Mouse (Mus musculus) ES-E14 (cell line): ENCODE measurements around the gene Mycl. TPM values are rescaled to one million over a fixed set of nuclear protein-coding genes. Genes with fewer than 3 reads are reported as not detected.

Experiments used
- DNase-seq: peaks from one replicate; pipeline ENCODE4 v3.0.0-alpha.2; 2013; ENCODE audit warnings: low read depth, low spot score
- H3K27ac ChIP-seq: 2 replicates; pipeline ENCODE4 v1.5.1; 2012; ENCODE audit warnings: low read depth, mild to moderate bottlenecking, low read length, moderate library complexity, mixed read lengths; ENCODE audit not compliant: poor library complexity, insufficient read depth, severe bottlenecking
- H3K36me3 ChIP-seq: 2 replicates; pipeline ENCODE4 v1.6.1; 2012; ENCODE audit warnings: mild to moderate bottlenecking, low read length, moderate library complexity, mixed read lengths; ENCODE audit not compliant: control insufficient read depth, poor library complexity, insufficient read depth, severe bottlenecking
- H3K4me1 ChIP-seq, 2 experiments: fragments of 150-350 bp in 1 of 2; sonication (generic) in 1 of 2; 2 replicates each; pipeline ENCODE4 v1.6.1; 2012; ENCODE audit warnings: low read length in 2 of 2, mild to moderate bottlenecking in 1 of 2, mixed read lengths in 1 of 2; ENCODE audit not compliant: control insufficient read depth in 2 of 2, insufficient read depth in 2 of 2, poor library complexity in 1 of 2
- H3K4me3 ChIP-seq, 2 experiments: fragments of 150-350 bp in 1 of 2; sonication (generic) in 1 of 2; 2 replicates each; pipeline ENCODE4 v1.5.1; 2012; ENCODE audit warnings: low read length in 2 of 2, low read depth in 1 of 2, mild to moderate bottlenecking in 1 of 2, mixed read lengths in 1 of 2; ENCODE audit not compliant: insufficient read depth in 1 of 2, poor library complexity in 1 of 2, severe bottlenecking in 1 of 2
- H3K9ac ChIP-seq: 2 replicates; pipeline ENCODE4 v1.6.1; 2012; ENCODE audit warnings: low read depth, mild to moderate bottlenecking, low read length, mixed read lengths; ENCODE audit not compliant: poor library complexity, insufficient read depth, severe bottlenecking
- H3K9me3 ChIP-seq: fragments of 150-350 bp; sonication (generic); 2 replicates; pipeline ENCODE4 v1.6.1; 2012; ENCODE audit warnings: low read depth, mild to moderate bottlenecking, low read length; ENCODE audit not compliant: control insufficient read depth, insufficient read depth
- CHD2 ChIP-seq: IDR thresholded peaks from 2 replicates; pipeline ENCODE4 v1.6.1; 2014; ENCODE audit warnings: mild to moderate bottlenecking, low read depth, low read length, inconsistent platforms
- HCFC1 ChIP-seq: IDR thresholded peaks from 2 replicates; pipeline ENCODE4 v1.6.1; 2012; ENCODE audit warnings: low read length, inconsistent platforms, borderline replicate concordance; ENCODE audit not compliant: insufficient read depth
- MAFK ChIP-seq: IDR thresholded peaks from 2 replicates; pipeline ENCODE4 v1.6.1; 2014; ENCODE audit warnings: mild to moderate bottlenecking, low read depth, low read length, inconsistent platforms; ENCODE audit not compliant: insufficient read depth
- ZC3H11A ChIP-seq: IDR thresholded peaks from 2 replicates; pipeline ENCODE4 v1.6.1; 2012; ENCODE audit warnings: low read depth, mild to moderate bottlenecking, inconsistent platforms, low read length, borderline replicate concordance
- ZNF384 ChIP-seq: IDR thresholded peaks from 2 replicates; pipeline ENCODE4 v1.6.1; 2012; ENCODE audit warnings: low read depth, low read length, inconsistent platforms
- in situ Hi-C, 2 experiments: fragments of 600-800 bp; cut with MboI; formaldehyde crosslinking; loops; one replicate each; pipeline ENCODE4 v1.15.1; 2025; ENCODE audit warnings: low sequenced_read_pairs in 2 of 2, inconsistent platforms in 1 of 2; ENCODE audit not compliant: unreplicated experiment in 2 of 2
- total RNA-seq: library from RNA; depleted of rRNA; stranded (reverse); fragments of 300-350 nt; gene quantifications from 2 replicates; pipeline ENCODE4 v1.2.3, GENCODE M21; 2012

Mycl gene
- total RNA-seq, 1 experiment = 7.3 TPM

- peak overlapping the region in 1 of 2 experiments; percentile 7; a peak in 1 of 4 replicates for H3K4me3 ChIP-seq
- H3K36me3 ChIP-seq = no peaks in the 10 kb centered on the region
- TF ChIP-seq MAFK = no peak
- no peak for TF ChIP-seq CHD2
- TF ChIP-seq HCFC1 = no peak
- no peak for TF ChIP-seq ZC3H11A
- no peak for TF ChIP-seq ZNF384
- H3K9me3 ChIP-seq = no peaks in the 10 kb centered on the region
- no peak overlapping the region for H3K27ac ChIP-seq
- peaks cover 0 to 10% of the 10 kb centered on the region in 2 experiments; a peak in 3 of 4 replicates for H3K4me1 ChIP-seq
- in situ Hi-C loops = no loop called here
- H3K9ac ChIP-seq = no peak overlapping the region
- DNase-seq = peak; percentile 75
Observed at GRCm38 (mm10) chr4:122955412-122956136, 39.9 kb upstream of the Mycl start.

GRCm38 (mm10) chr4:122956301-122956700, 39.2 kb upstream of the Mycl start:
- H3K9me3 ChIP-seq = no peaks in the 10 kb centered on the region
- H3K4me1 ChIP-seq = peaks cover 0 to 12% of the 10 kb centered on the region in 2 experiments; a peak in 3 of 4 replicates
- no peaks in the 10 kb centered on the region for H3K36me3 ChIP-seq
- H3K4me3 ChIP-seq = no peak overlapping the region
- in situ Hi-C loops = no loop called here
- TF ChIP-seq ZC3H11A (no peak), MAFK (no peak), ZNF384 (no peak), CHD2 (no peak)
- DNase-seq = no peak
- H3K9ac ChIP-seq = no peak overlapping the region
- H3K27ac ChIP-seq = no peak overlapping the region

- no peaks in the 10 kb centered on the region for H3K9me3 ChIP-seq
- H3K36me3 ChIP-seq = no peaks in the 10 kb centered on the region
- no peak overlapping the region for H3K4me3 ChIP-seq
- no peak overlapping the region for H3K9ac ChIP-seq
- no peak for DNase-seq
- no peak overlapping the region for H3K27ac ChIP-seq
- in situ Hi-C loops = no loop called here
- TF ChIP-seq ZNF384 = no peak
- TF ChIP-seq HCFC1 = no peak
- TF ChIP-seq CHD2 = no peak
- no peak for TF ChIP-seq MAFK
- TF ChIP-seq ZC3H11A = no peak
- H3K4me1 ChIP-seq = peaks cover 0 to 12% of the 10 kb centered on the region in 2 experiments; a peak in 3 of 4 replicates
Observed at GRCm38 (mm10) chr4:122958491-122959031, 36.9 kb upstream of the Mycl start.

- no peak for DNase-seq
Observed at GRCm38 (mm10) chr4:122959816-122960215, 35.6 kb upstream of the Mycl start.

More at GRCm38 (mm10) chr4:122959816-122960215, 35.6 kb upstream of the Mycl start:
- no peak overlapping the region for H3K27ac ChIP-seq
- no peak overlapping the region for H3K4me3 ChIP-seq
- no peaks in the 10 kb centered on the region for H3K36me3 ChIP-seq
- H3K9me3 ChIP-seq = no peaks in the 10 kb centered on the region
- no peak overlapping the region for H3K9ac ChIP-seq
- H3K4me1 ChIP-seq = peaks cover 0 to 11% of the 10 kb centered on the region in 2 experiments; a peak in 3 of 4 replicates
- TF ChIP-seq ZNF384 = no peak
- TF ChIP-seq ZC3H11A = no peak
- no peak for TF ChIP-seq HCFC1
- TF ChIP-seq MAFK = no peak
- no peak for TF ChIP-seq CHD2
- in situ Hi-C loops = no loop called here
